Mouse (Mus musculus) cerebellum, adult 8-10 months (tissue): ENCODE data around the gene Lcmt1.

Experiments used
- DNase-seq: peaks from one replicate; pipeline ENCODE4 v3.0.0; 2022

Lcmt1 gene

DNA sequence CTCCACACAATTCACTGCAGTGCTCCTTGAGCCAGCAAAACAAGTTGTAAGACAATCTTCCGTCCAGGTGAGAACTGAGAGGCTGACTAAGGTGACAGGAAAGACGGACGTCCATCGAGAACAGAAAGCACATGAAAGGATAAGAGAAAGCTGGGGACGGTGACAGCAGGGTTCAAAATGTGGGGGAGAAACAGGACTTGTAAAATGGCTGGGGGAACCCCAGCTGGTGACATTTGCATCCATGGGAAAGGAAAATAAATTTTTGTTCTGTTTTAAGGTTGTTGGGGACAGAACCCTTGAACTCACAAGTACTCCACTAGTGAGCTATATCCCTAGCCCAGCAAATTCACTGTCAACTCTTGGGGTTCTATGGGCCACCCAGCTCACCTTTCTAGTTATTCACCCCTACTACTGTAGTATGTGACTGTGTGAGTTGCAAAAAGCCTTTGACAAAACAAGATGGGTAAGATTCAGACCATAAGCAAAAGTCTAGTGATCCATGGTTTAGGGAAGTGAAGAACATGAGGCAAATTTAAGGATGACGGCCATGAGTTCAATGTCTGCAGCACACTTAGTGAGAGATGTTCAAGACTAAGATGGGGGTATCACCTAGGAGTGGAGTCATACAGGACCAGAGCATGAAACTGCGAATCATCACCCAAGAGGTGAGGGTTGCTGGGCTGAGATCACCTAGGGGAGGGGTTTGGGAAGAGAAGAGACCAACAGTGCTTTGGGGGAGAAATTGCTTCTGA is 8.2 kb upstream of the Lcmt1 start:
- DNase-seq = no peak

DNA sequence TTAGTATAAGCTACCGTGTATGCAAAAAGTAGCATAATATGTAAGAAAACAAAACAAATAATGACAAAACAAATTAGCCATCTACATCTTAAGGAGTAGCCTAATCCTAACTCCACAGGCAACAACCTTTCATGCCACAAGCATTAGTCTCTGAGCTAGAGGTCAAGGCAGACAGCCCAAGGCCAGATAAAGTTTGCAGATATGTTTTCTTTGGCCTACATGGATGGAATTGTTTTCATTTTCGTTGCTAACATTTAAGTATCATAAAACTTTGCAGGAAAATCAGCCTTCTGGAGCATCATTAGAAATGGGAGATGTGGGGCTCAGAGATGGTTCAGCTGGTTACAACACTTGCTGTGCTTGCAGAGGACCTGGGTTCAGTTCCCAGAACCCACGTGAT is 6.8 kb upstream of the Lcmt1 start:
- no peak for DNase-seq

- no peak for DNase-seq
These were observed 5.6 kb upstream of the Lcmt1 start for GRCm38 (mm10) chr7:123363971-123364370.

GRCm38 (mm10) chr7:123365876-123366741 is 3.5 kb upstream of the Lcmt1 start:
- no peak for DNase-seq

- no peak for DNase-seq
These were observed 2.8 kb upstream of the Lcmt1 start for GRCm38 (mm10) chr7:123366806-123367205.

DNA sequence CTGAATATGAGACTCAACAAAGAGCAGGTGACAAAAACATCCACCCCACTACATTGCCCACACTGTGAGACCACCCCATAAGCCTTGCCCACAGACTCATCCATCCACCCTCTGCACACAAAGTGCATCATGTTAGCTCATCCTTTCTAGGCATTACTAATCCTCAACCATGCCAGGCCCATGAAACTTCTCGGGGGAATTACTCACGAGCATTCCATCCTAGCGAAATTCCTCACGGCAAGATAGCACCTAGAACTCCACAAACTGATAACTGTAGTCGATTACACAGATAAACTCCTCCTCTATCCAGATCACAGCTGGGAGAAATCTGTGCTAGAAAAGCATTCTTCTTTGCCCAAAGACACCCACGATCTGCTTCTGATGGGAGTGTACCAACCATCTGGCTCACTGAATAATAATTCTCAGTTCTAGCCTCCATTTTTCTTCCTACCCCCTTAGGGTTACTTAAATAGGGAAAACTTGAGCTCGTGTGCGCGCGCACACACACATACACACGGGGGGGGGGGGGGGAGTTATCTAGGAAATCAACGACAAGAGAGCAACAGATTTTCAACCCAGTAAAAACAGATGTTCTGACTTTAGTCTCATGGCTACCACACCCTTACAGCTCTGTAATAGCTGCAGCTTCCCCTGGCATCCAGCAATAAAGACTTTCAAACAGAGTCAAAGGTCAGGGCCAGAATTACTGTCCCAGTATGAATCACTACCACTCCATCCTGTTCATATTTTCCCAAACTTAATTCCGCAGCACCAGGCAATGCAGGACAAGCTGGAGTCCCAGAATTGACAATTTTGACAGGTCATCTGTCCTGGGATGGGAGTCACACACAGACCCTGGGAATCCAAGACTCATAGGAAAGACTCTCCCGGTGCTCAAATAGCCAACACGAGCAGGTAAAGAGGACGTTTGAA is 2.1 kb upstream of the Lcmt1 start:
- DNase-seq = no peak

DNA sequence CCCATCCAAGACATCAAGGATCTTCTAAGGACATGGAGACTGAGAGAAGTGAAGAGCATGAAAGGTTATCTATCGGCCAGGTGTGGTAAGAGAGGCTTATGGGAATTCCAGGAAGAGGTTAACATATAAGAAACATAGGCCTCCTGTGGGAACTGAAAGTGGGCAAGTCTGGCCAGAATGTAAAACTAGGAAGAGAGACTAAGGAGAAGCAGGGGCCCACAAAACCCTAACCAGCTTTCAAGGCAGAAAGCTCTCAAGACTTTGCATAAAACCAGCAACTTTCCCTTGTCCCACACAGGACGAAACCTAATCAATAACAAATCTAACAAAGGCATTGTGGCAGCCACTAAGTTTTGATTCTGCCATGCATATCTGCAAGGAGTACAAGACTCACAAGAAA is 1.4 kb upstream of the Lcmt1 start:
- DNase-seq = no peak

DNA sequence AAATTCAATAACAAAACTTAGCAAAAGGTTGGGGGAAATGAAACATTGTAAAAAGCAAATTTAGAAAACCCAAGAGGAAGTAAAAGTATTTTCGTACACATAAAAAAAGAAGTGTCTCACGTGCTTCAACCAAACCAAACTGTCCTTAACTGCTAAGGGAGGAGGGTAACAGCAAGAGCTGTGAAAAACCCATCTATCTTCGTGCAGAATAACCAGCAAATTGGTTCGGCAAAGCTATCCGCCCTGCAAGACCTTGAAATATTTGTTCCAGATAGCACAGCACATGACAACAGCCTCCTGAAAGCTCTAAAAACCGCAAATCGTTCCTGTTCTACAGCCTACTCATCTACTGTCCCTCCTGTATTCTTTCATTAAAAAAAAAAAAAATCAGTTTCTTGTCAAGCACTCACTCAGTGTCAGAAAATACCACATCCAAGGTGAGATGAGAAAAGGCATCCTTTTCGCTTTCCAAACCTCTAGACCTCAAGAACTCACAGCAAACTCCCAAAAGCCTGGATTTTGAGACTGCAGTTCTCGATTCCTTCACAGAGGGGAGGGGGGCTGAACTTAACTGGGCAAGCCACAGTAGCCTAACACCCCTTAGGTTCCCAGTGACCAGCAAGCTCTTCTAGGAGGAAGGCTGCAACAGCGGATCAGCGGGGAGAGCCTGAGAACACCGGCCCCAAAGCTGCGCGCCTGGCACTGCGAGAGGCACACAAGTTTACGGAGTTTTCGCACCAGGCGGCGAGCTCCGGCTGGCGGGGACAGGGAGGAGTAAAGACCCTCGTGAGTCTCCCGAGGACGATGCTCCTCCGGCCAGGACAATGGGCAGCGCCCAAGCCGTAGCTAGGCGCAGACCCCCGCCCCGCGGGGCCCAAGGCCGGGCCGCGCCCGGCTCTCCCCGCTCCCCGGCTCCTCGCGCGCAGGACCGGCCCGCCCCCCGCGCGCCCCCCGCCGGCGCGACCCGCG is 522 bp upstream of the Lcmt1 start:
- peak; percentile 63 for DNase-seq

DNA sequence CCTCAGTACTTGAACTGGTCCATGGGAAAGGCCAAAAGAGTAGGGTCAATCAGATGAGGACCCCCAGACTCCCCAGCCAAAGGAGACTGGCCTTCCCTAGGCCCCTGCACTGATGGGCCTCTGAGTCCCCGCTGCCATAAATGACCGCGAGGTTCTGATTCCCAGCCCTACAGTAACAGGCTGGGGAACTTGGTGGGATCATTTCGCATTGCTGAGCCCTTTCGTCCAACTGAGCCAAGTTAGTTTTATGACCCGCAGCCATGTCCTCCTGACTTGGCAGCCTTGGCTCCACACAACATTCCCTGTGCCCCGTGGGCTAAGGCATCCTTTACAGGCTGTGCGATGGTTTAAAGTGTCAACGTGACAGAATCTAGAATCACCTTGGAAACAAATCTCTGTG is 1.1 kb downstream of the Lcmt1 start:
- no peak for DNase-seq

DNA sequence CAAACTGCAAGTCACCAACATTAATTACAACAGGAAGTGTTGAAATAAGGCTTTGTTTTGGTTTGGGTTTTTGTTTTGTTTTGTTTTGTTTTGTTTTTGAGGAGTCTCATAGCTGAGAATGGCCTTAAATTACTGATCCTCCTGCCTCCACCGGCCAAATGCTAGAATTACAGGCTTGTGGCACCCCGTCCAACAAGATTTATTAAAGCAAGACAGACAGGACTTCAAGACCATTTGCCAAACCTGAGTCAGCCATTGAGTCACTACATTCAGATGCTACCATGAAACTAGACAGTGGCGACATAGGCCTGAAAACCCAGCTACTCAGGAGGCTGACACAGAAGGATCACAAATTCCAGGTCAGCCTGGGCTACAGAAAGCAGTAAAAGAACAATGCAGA is 1.9 kb downstream of the Lcmt1 start:
- DNase-seq = no peak

DNA sequence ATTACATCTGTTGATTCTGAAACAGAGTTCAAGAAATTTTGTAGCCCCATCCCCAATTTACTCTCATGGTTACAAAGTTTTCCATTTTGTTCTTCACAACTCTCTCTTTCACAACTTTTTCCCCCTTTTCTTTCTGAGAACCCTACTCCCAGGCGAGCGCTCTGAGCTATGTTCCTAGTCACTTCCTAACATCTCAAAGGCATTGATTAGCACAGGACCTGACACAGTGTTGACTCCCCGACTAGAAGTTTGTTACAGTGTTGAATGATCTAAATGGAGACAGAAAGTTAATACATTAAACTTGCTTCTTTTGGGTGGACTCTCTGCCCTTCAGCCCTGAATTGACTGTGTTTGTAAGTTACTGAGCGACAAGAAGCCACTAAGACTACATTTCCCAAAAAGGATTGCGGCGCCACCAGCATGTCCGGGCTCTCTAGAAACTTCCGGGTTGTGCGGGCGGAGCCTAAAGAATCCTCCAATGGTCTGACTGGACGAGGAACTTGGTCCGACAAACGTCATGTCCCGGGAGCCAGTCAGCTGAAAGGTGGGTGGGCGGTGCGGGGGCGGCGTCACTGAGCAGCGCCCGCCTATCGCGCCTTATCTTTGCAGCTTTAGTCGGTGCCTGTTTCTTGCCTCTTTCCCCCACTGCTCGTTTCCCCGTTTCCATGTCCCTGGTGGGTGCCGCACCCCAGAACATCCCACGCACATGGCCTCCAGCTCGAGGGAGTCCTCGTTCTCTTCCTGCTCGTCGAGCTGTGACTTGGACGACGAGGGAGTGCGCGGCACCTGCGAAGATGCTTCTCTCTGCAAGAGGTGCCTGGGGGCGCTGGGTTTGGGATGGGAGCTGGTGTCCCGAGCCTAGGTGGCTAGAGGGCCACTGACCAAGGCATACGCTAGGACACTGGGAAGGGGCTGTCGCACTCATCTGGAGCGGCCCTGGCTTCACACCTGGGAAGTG is 8.1 kb downstream of the Lcmt1 start:
- peak; percentile 92 for DNase-seq

GRCm38 (mm10) chr7:123385693-123386407 is 16.3 kb downstream of the Lcmt1 start:
- no peak for DNase-seq

- DNase-seq = no peak
These were observed 20.2 kb downstream of the Lcmt1 start for GRCm38 (mm10) chr7:123389686-123390280.

DNA sequence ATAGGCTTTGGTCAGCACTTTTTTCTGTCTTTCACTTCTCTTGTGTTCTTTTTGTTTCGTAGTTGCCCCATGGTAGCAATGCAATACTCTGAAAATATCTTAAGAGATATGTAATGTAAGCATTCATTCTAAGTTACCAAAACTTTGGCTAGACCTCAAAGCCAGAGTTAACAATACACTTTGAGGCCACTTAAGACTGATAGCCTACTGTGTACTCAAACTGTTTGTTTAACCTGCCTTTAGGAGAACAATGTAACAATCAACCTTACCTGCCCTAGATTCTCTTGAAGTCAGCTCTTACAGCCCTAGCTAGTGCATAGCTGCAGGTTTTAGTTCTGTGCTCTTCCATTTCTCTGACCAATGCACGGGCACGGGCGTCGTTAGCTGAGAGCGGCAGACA is 24.7 kb downstream of the Lcmt1 start:
- no peak for DNase-seq

GRCm38 (mm10) chr7:123396900-123397299 is 27.3 kb downstream of the Lcmt1 start:
- peak; percentile 51 for DNase-seq

DNA sequence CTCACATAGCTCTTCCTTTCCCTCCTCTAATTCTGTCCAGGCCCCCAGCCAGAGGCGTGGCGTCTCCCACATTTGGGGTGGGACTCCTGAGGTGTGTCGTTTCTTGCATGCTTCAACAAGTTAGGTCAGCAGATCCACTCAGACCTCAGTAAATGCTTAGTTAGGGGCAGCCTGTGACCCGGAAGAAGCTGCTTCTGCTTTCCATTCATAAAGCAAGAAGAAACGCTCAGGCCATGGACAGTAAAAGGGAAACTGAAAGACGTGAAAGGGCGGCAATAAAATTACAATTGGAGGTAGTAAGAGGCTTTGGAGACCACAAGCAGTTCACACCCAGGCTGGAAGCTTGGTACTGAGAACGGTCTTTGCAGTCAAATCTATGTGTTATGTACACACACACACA is 27.8 kb downstream of the Lcmt1 start:
- DNase-seq = no peak

GRCm38 (mm10) chr7:123397931-123398330 is 28.3 kb downstream of the Lcmt1 start:
- no peak for DNase-seq

- peak; percentile 65 for DNase-seq
These were observed 29.2 kb downstream of the Lcmt1 start for GRCm38 (mm10) chr7:123398828-123399227.

GRCm38 (mm10) chr7:123399286-123399685 is 29.7 kb downstream of the Lcmt1 start:
- peak; percentile 63 for DNase-seq

DNA sequence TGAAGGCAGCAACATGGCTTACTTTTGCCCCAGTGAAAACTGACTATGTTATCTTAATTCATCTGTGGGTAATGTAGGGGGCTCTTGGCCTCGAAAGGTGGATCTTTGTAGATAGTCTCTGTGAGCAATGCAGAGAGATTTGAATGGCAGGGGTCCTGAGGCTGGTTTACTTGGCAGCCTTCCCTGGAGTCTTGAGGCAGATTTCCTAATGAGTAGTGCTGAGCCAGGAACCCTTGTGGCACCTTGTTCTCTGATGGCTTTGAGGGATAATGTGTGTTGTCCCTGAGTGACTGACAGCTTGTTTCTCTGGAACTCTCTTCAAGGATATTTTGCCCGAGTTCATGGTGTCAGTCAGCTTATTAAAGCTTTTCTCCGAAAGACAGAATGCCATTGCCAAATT is 31.5 kb downstream of the Lcmt1 start:
- DNase-seq = no peak
